Mouse (Mus musculus): ENCODE measurements around the gene Actn4.

DNA sequence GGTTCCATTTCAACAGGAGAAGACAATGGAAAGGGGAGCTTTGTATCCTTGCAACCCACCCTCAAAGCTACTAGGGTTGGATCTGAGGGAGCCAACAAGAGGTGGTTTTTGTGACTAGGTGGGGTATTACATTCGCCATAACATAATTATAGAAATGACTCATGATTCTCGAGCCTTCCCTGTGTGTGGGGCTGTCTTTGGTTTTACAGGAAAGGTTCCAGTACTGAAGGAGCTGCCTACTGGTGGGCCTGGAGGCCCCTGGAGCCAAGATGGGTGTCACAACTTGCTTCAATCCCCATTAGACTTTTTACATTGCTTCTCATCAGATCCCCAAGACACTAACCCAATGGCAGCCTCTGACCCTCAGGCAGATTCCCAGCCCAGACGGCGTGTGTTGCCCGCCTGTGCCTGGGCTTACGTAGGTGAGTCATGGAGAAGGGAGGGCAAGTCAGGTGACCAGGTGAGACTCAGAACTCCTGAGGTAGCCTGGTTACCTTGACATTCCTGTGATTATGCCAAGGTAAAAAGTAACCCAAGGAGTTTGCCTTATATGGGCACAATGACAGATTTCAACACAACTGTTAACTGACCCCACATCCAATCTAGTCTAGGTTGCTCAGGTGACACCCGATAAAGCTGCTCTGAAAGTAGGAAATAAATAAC, 31.0 kb downstream of the Actn4 start:
- TF ChIP-seq POLR2A (IDR thresholded peaks at IDR 0.05; ENCODE audit: low read depth, low read length) (no peak), CTCF (IDR thresholded peaks at IDR 0.05; ENCODE audit: extremely low read depth, insufficient read depth, insufficient read length, insufficient replicate concordance) (no peak)
